In the genomic region with DNA sequence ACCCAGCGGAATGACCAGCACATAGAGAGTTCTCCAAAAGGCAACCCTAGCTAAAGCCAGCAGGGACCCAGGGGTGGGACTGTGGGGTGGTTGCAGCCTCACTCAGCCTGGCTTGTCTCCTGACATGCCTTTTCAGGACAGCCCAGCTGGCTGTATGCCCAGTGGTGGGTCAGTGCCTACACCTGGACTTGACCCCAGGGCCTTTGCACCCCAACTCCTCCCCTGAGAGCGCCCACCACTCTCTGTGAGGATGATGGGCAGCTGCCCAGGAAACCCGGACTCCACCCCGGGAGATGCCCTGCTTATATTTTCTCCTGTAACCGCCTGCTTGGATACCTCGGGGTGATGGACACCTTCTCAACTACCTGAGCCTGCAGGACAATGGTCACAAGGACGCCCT, we compare ENCODE assay signal across 12 mouse cellular contexts. TPM values are rescaled to one million over a fixed set of nuclear protein-coding genes. Genes with fewer than 3 reads are reported as not detected.
DNase-seq lines count a peak whose midpoint lies in the region; ATAC-seq and TF ChIP-seq lines count a peak whose summit lies in the region.
"Had no signal": no experiment of that assay in that cellular context is flagged by ENCODE, and none has a peak within 500 bp of the region (broad histone marks: within the 10 kb centered on the region; RNA-seq: fewer than 3 reads in every experiment).

No protein-coding gene starts in this region.

- no peak for ATAC-seq in forebrain, embryonic 13.5 days
- ATAC-seq in limb, embryonic 14.5 days (ENCODE audit: low FRiP score, low read depth), result no peak
- no peak for ATAC-seq in erythroblast, adult 5-6 weeks (replicated peaks; ENCODE audit: low FRiP score, poor library complexity, severe bottlenecking)

- H3K9ac ChIP-seq in ES-Bruce4 (ENCODE audit: low read depth, poor library complexity, severe bottlenecking), result peak overlapping the region; percentile 31
- peak overlapping the region; percentile 73 for H3K9ac ChIP-seq in forebrain, embryonic 13.5 days
- H3K9ac ChIP-seq in limb, embryonic 14.5 days (ENCODE audit: low read depth, low read length, severe bottlenecking), result no peak overlapping the region
- H3K9ac ChIP-seq: liver, embryonic 14.5 days had no signal

- no peaks in the 10 kb centered on the region for H3K9me3 ChIP-seq in ES-Bruce4 (replicated peaks; ENCODE audit: control insufficient read depth, insufficient read depth, low read length, poor library complexity, severe bottlenecking)
- H3K9me3 ChIP-seq in forebrain, embryonic 13.5 days (replicated peaks), result no peaks in the 10 kb centered on the region
- H3K9me3 ChIP-seq in limb, embryonic 14.5 days (ENCODE audit: control insufficient read depth, low read length), result no peaks in the 10 kb centered on the region

- TF ChIP-seq EP300 in ES-Bruce4 (IDR thresholded peaks at IDR 0.05; ENCODE audit: insufficient read depth, low read depth, low read length), result no peak

- H3K36me3 ChIP-seq in ES-Bruce4 (ENCODE audit: control insufficient read depth, insufficient read depth, low read length, poor library complexity, severe bottlenecking), result no peaks in the 10 kb centered on the region
- no peaks in the 10 kb centered on the region for H3K36me3 ChIP-seq in forebrain, embryonic 13.5 days (ENCODE audit: poor library complexity, severe bottlenecking)
- H3K36me3 ChIP-seq in limb, embryonic 14.5 days (ENCODE audit: control insufficient read depth, insufficient read depth, low read length), result no peaks in the 10 kb centered on the region

- whole genome bisulfite sequencing in forebrain, embryonic 13.5 days, result 76% methylated on average over 7 of the region's 7 CpGs
- WGBS in limb, embryonic 14.5 days, result 82% methylated on average over 7 of the region's 7 CpGs

- H3K4me3 ChIP-seq in ES-Bruce4 (ENCODE audit: low read depth, low read length), result peak overlapping the region; percentile 91
- peak overlapping the region; percentile 63 for H3K4me3 ChIP-seq in forebrain, embryonic 13.5 days
- H3K4me3 ChIP-seq in limb, embryonic 14.5 days (replicated peaks; ENCODE audit: low read length), result peak overlapping the region; percentile 47; the same call in 1 of the 2 replicates

- no peak for TF ChIP-seq POLR2A in ES-Bruce4 (IDR thresholded peaks at IDR 0.05; ENCODE audit: insufficient read depth, low read length)
- TF ChIP-seq POLR2A in limb, embryonic 14.5 days (IDR thresholded peaks at IDR 0.05; ENCODE audit: borderline replicate concordance, extremely low read depth, insufficient read depth, insufficient read length), result no peak

- DNase-seq in cerebellum, adult 8-10 months, result peak; percentile 31
- no peak for DNase-seq in limb, embryonic 14.5 days (ENCODE audit: low spot score)
- DNase-seq in embryo, embryonic 10 days (ENCODE audit: low spot score), result no peak
- no peak for DNase-seq in testis, postnatal 14 days (ENCODE audit: low spot score)
- no peak for DNase-seq in thymus, postnatal 14 days

- no peaks in the 10 kb centered on the region for H3K4me1 ChIP-seq in ES-Bruce4 (ENCODE audit: control insufficient read depth, insufficient read depth, low read length)
- H3K4me1 ChIP-seq in forebrain, embryonic 13.5 days, result peaks cover 24% of the 10 kb centered on the region
- H3K4me1 ChIP-seq in limb, embryonic 14.5 days (ENCODE audit: control insufficient read depth, insufficient read depth, low read length), result no peaks in the 10 kb centered on the region

- no peak overlapping the region for H3K27ac ChIP-seq in ES-Bruce4 (ENCODE audit: insufficient read depth, low read length)
- no peak overlapping the region for H3K27ac ChIP-seq in forebrain, embryonic 13.5 days
- no peak overlapping the region for H3K27ac ChIP-seq in limb, embryonic 14.5 days (replicated peaks; ENCODE audit: low read depth, low read length)
- H3K27ac ChIP-seq: liver, embryonic 14.5 days had no signal

- H3K27me3 ChIP-seq in ES-Bruce4 (ENCODE audit: control insufficient read depth, insufficient read depth, low read length, poor library complexity, severe bottlenecking), result no peaks in the 10 kb centered on the region
- H3K27me3 ChIP-seq in forebrain, embryonic 13.5 days, result peaks cover 43% of the 10 kb centered on the region
- peaks cover 28% of the 10 kb centered on the region for H3K27me3 ChIP-seq in limb, embryonic 14.5 days (ENCODE audit: control insufficient read depth, insufficient read depth, low read length)

- TF ChIP-seq CTCF in ES-Bruce4 (IDR thresholded peaks at IDR 0.05; ENCODE audit: low read depth, low read length), result no peak

- H3K4me2 ChIP-seq in forebrain, embryonic 13.5 days, result peak overlapping the region; percentile 84
- peak overlapping the region; percentile 88; the same call in 1 of the 2 replicates for H3K4me2 ChIP-seq in limb, embryonic 14.5 days (replicated peaks; ENCODE audit: low read depth, low read length, severe bottlenecking)

RNA-seq across cellular contexts. Expression of a gene that starts 0.9 kb away (rescaled TPM):
- 16.2 and 17.6 TPM in 2 replicates for polyA plus RNA-seq in ES-Bruce4 (2011; ENCODE audit: insufficient read depth, insufficient read length, low read depth, missing spikeins)
- 40.3 and 43.3 TPM in 2 replicates for polyA plus RNA-seq in forebrain, embryonic 13.5 days (2015; fragmentation: Nextera tagmentation; extraction: Ambion mirVana)
- polyA plus RNA-seq in limb, embryonic 14.5 days (2012; rRNA removed), result 3.1 and 3.6 TPM in 2 replicates
- 0.81 and 1.2 TPM in 2 replicates for polyA plus RNA-seq in limb, embryonic 14.5 days (2014; fragmentation: Nextera tagmentation; extraction: Ambion mirVana)
- total RNA-seq in erythroblast, adult 5-6 weeks (2015; ENCODE audit: low replicate concordance), result not detected in 2 replicates
- total RNA-seq in erythroblast, adult 5-6 weeks (2017; ENCODE audit: low replicate concordance), result not detected in 2 replicates

RNA-seq across cellular contexts. Expression of a gene that starts 18.3 kb away (rescaled TPM):
- not detected in 2 replicates for polyA plus RNA-seq in ES-Bruce4 (2011; ENCODE audit: insufficient read depth, insufficient read length, low read depth, missing spikeins)
- not detected in 2 replicates for polyA plus RNA-seq in forebrain, embryonic 13.5 days (2015; fragmentation: Nextera tagmentation; extraction: Ambion mirVana)
- not detected in 2 replicates for polyA plus RNA-seq in limb, embryonic 14.5 days (2012; rRNA removed)
- not detected in 2 replicates for polyA plus RNA-seq in limb, embryonic 14.5 days (2014; fragmentation: Nextera tagmentation; extraction: Ambion mirVana)
- total RNA-seq in erythroblast, adult 5-6 weeks (2015; ENCODE audit: low replicate concordance), result not detected in 2 replicates
- not detected in 2 replicates for total RNA-seq in erythroblast, adult 5-6 weeks (2017; ENCODE audit: low replicate concordance)
- total RNA-seq: adrenal gland, postnatal 4 days had no signal
- polyA plus RNA-seq: heart, embryonic 16.5 days had no signal

RNA-seq across cellular contexts. Expression of a gene that starts 39.4 kb away (rescaled TPM):
- polyA plus RNA-seq in ES-Bruce4 (2011; ENCODE audit: insufficient read depth, insufficient read length, low read depth, missing spikeins), result 1.1 TPM in 1 of 2 replicates, not detected in the other
- 1.9 and 2.3 TPM in 2 replicates for polyA plus RNA-seq in forebrain, embryonic 13.5 days (2015; fragmentation: Nextera tagmentation; extraction: Ambion mirVana)
- polyA plus RNA-seq in limb, embryonic 14.5 days (2012; rRNA removed), result 0.10 and 0.25 TPM in 2 replicates
- 0.18 and 0.52 TPM in 2 replicates for polyA plus RNA-seq in limb, embryonic 14.5 days (2014; fragmentation: Nextera tagmentation; extraction: Ambion mirVana)
- not detected in 2 replicates for total RNA-seq in erythroblast, adult 5-6 weeks (2015; ENCODE audit: low replicate concordance)
- total RNA-seq in erythroblast, adult 5-6 weeks (2017; ENCODE audit: low replicate concordance), result not detected in 2 replicates
- polyA plus RNA-seq: large intestine, adult 2 months; liver, embryonic 14.5 days had no signal
